Mouse (Mus musculus) hindbrain, embryonic 10.5 days (tissue): Measurements from ENCODE around the gene Notch1. TPM values are rescaled to one million over a fixed set of nuclear protein-coding genes. Genes with fewer than 3 reads are reported as not detected.

Experiments
- DNase-seq: peaks from one replicate; pipeline ENCODE4 v3.0.0-alpha.2; 2017; ENCODE audit warnings: low spot score
- H3K27ac ChIP-seq: fragments of 300-500 bp; sonication (generic); 2 replicates; pipeline ENCODE4 v1.5.1; 2016; ENCODE audit warnings: mild to moderate bottlenecking, moderate library complexity
- H3K27me3 ChIP-seq: fragments of 300-500 bp; sonication (generic); 2 replicates; pipeline ENCODE4 v1.6.1; 2016; ENCODE audit warnings: mild to moderate bottlenecking; ENCODE audit not compliant: poor library complexity, insufficient read depth, severe bottlenecking
- H3K36me3 ChIP-seq: fragments of 300-500 bp; sonication (generic); 2 replicates; pipeline ENCODE4 v1.6.1; 2016; ENCODE audit warnings: mild to moderate bottlenecking, moderate library complexity
- H3K4me1 ChIP-seq: fragments of 300-500 bp; sonication (generic); replicated peaks from 2 replicates; pipeline ENCODE4 v1.6.1; 2016; ENCODE audit warnings: mild to moderate bottlenecking
- H3K4me3 ChIP-seq: fragments of 300-500 bp; sonication (generic); 2 replicates; pipeline ENCODE4 v1.5.1; 2016; ENCODE audit warnings: mild to moderate bottlenecking, moderate library complexity
- H3K9me3 ChIP-seq: fragments of 300-500 bp; sonication (generic); 2 replicates; pipeline ENCODE4 v1.6.1; 2016; ENCODE audit warnings: mild to moderate bottlenecking, moderate library complexity
- WGBS: fragments of 180-500 bp; shearing (Covaris S2); methylation state at CpG from one replicate; pipeline ENCODE4 v1.1.7; 2016; 5-methylcytosine and 5-hydroxymethylcytosine counted together
- polyA plus RNA-seq: library from polyadenylated mRNA; unstranded; fragments of >200 nt; fragmentation: Nextera tagmentation; extraction: Ambion mirVana; gene quantifications from 2 replicates; pipeline ENCODE4 v1.2.1, GENCODE M21; 2016

Notch1 gene
- polyA plus RNA-seq, 1 experiment from 2014 or later, result 46.4 TPM

- peaks cover 100% of the 10 kb centered on the region for H3K36me3 ChIP-seq
- no peak for DNase-seq
- no peak overlapping the region for H3K27ac ChIP-seq
- no peaks in the 10 kb centered on the region for H3K9me3 ChIP-seq
- H3K4me1 ChIP-seq, result no peaks in the 10 kb centered on the region
- no peak overlapping the region for H3K4me3 ChIP-seq
- no peaks in the 10 kb centered on the region for H3K27me3 ChIP-seq
- WGBS, result 94% methylated on average over 1 of the region's 1 CpGs
These were observed 98.3 kb downstream of the Notch1 start for GRCm38 (mm10) chr2:26418120-26418519.

DNA sequence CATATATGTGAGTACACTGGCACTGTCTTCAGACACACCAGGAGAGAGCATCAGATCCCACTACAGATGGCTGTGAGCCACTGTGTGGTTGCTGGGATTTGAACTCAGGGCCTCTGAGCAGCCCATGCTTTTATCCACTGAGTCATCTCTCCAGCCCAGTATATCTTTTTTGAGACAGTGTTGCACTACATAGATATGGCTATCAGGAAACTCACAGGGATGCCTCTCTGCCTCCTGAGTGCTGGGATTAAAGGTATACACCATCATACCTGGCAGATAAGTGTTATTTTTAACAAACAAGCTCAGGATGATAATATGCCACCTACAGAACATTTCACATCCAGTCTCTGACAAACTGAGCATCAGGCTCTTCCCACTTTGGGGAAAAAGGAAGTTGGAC, 99.4 kb downstream of the Notch1 start:
- DNase-seq, result no peak
- H3K9me3 ChIP-seq, result no peaks in the 10 kb centered on the region
- H3K4me1 ChIP-seq, result no peaks in the 10 kb centered on the region
- H3K27ac ChIP-seq, result no peak overlapping the region
- H3K36me3 ChIP-seq, result peaks cover 100% of the 10 kb centered on the region
- H3K4me3 ChIP-seq, result no peak overlapping the region
- H3K27me3 ChIP-seq, result no peaks in the 10 kb centered on the region

DNA sequence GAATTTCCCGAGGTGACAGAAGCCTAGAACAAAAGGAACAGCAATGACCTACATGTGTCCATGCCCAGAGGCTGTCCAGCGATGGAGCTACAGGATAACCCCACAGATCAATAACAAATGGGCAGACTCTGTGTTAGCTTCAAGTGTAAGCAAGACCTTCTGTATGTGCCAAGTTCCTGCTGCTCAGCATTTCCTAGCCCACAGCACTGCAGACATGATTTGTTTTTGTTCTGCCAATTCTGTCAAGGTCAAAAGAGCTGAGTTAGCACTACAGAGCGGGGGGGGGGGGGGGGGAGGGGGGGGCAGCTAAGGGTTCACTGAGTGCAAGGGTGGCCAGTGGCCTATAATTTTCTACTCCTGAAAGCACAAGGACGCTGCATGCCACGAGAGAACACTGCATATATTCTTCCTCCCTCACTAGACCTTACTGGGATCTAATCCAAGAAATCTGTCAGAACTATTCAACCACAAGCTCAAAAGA, 105.5 kb downstream of the Notch1 start:
- H3K4me3 ChIP-seq, result no peak overlapping the region
- no peaks in the 10 kb centered on the region for H3K9me3 ChIP-seq
- no peak overlapping the region for H3K27ac ChIP-seq
- 89% methylated on average over 5 of the region's 5 CpGs for whole genome bisulfite sequencing
- DNase-seq, result no peak
- peaks cover 92% of the 10 kb centered on the region for H3K36me3 ChIP-seq
- H3K27me3 ChIP-seq, result no peaks in the 10 kb centered on the region
- H3K4me1 ChIP-seq, result peaks cover 34% of the 10 kb centered on the region

DNA sequence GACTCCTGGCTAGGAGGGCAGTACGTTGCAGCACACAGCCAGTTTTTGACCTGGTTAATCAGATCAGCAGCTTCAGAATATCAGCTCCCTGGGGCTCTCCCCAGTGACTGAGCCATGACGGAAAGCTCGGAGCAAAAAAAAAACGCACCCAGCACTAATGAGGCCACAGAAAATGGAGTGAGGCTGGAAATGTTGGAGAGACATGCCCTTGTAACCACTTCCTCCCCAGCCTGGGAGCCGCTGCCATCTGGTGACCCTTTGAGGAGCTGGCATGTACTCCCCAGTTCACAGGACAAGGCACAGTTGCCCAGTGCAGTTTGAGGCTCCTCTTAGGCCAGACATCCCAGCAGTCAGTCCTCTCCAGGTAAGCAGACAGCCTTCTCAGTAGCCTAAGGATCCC, 106.4 kb downstream of the Notch1 start:
- H3K36me3 ChIP-seq, result peaks cover 92% of the 10 kb centered on the region
- H3K9me3 ChIP-seq, result no peaks in the 10 kb centered on the region
- no peak overlapping the region for H3K4me3 ChIP-seq
- WGBS, result 80% methylated on average over 5 of the region's 5 CpGs
- DNase-seq, result no peak
- no peaks in the 10 kb centered on the region for H3K27me3 ChIP-seq
- peaks cover 41% of the 10 kb centered on the region for H3K4me1 ChIP-seq
- no peak overlapping the region for H3K27ac ChIP-seq

GRCm38 (mm10) chr2:26409362-26409761, 107.1 kb downstream of the Notch1 start:
- H3K27ac ChIP-seq, result peak overlapping the region; percentile 96; the same call in 1 of the 2 replicates
- H3K27me3 ChIP-seq, result no peaks in the 10 kb centered on the region
- no peak for DNase-seq
- WGBS, result 60% methylated on average over 3 of the region's 3 CpGs
- peaks cover 92% of the 10 kb centered on the region for H3K36me3 ChIP-seq
- peak overlapping the region; percentile 86 for H3K4me3 ChIP-seq
- H3K9me3 ChIP-seq, result no peaks in the 10 kb centered on the region
- H3K4me1 ChIP-seq, result peaks cover 47% of the 10 kb centered on the region

DNA sequence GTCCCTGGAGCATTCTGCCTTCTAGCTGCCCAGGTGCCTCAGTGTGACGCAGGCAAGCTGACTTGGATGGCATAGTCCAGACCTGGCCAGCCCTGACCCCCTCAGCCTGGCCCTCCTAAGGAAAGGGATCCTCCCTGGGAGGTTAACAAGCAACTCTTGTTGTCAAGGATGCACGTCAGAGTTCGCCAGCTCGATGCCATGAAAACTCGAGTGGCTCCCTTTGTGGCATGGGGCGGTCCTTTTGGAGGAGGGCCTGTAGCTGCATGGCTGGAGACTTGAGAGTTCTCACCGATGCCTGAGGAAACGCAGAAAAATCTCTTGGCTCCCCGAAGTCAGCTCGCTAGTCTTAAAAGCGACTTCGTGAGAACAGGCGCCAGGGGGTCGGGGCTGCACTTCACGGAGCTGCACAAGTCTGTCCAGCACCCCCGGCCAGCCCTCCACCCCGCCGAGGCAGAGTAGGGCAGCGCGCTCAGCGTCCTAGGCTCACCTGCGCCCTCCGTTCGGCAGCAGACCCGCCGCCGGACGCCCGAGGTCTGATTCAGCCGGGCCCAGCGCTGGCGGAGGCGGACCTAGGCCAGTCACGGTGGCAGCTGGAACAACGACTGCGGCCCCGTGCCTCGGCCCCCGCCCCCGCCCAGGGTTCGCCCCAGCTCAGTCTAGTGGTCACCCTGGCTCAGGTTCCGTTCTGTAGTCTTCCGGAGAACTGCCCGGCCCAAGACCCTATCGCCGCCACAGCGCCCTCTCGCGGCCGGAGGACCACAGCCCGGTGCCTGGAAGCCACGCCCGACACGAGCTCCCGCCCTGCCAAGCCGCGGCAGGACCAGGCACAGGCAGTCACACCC, 107.7 kb downstream of the Notch1 start, which contains the start of gene Inpp5e:
Gene Inpp5e, minus strand, starts transcription at position 689 of the 842 bp plus-strand sequence.
- Histone ChIP-seq H3K9me3 (no peaks in the 10 kb centered on the region), H3K36me3 (peaks cover 86% of the 10 kb centered on the region), H3K27ac (peak within 1 kb of the TSS; percentile 96), H3K4me3 (peak within 1 kb of the TSS; percentile 86), H3K4me1 (peaks cover 47% of the 10 kb centered on the region), H3K27me3 (no peaks in the 10 kb centered on the region)
- under 1% methylated on average over 57 of the region's 57 CpGs for WGBS
- peak; percentile 99 for DNase-seq

Other genes starting within 250 kb of the Notch1 start
- 0.10 and 0.20 TPM in 2 replicates for gene Ccdc187, start 222.1 kb downstream of the Notch1 start, polyA plus RNA-seq
- 99.2 and 114 TPM in 2 replicates for gene Gpsm1, start 201.1 kb downstream of the Notch1 start, polyA plus RNA-seq
- gene Dnlz, start 164.6 kb downstream of the Notch1 start, polyA plus RNA-seq, result 36.8 and 38.8 TPM in 2 replicates
- gene Card9, start 155.7 kb downstream of the Notch1 start, polyA plus RNA-seq, result 0.62 and 1.1 TPM in 2 replicates
- gene Snapc4, start 136.0 kb downstream of the Notch1 start, polyA plus RNA-seq, result 35.3 and 35.5 TPM in 2 replicates
- gene Entr1, start 127.3 kb downstream of the Notch1 start, polyA plus RNA-seq, result 136 and 141 TPM in 2 replicates
- gene Pmpca, start 127.3 kb downstream of the Notch1 start, polyA plus RNA-seq, result 132 and 139 TPM in 2 replicates
- gene Inpp5e, start 107.5 kb downstream of the Notch1 start, polyA plus RNA-seq, result 23.8 and 29.7 TPM in 2 replicates
- gene Sec16a, start 71.4 kb downstream of the Notch1 start, polyA plus RNA-seq, result 25.2 and 28.9 TPM in 2 replicates
- 78.3 and 101 TPM in 2 replicates for gene Egfl7, start 63.4 kb upstream of the Notch1 start, polyA plus RNA-seq
- not detected in 2 replicates for gene Gm20532, start 70.0 kb upstream of the Notch1 start, polyA plus RNA-seq
- 12.3 and 13.5 TPM in 2 replicates for gene Agpat2, start 87.8 kb upstream of the Notch1 start, polyA plus RNA-seq
- 32.8 and 48.5 TPM in 2 replicates for gene Fam69b, start 111.8 kb upstream of the Notch1 start, polyA plus RNA-seq
- gene Lcn4, start 154.6 kb upstream of the Notch1 start, polyA plus RNA-seq, result not detected in 2 replicates